8 mouse cellular contexts compared by ENCODE assay signal in the genomic region with DNA sequence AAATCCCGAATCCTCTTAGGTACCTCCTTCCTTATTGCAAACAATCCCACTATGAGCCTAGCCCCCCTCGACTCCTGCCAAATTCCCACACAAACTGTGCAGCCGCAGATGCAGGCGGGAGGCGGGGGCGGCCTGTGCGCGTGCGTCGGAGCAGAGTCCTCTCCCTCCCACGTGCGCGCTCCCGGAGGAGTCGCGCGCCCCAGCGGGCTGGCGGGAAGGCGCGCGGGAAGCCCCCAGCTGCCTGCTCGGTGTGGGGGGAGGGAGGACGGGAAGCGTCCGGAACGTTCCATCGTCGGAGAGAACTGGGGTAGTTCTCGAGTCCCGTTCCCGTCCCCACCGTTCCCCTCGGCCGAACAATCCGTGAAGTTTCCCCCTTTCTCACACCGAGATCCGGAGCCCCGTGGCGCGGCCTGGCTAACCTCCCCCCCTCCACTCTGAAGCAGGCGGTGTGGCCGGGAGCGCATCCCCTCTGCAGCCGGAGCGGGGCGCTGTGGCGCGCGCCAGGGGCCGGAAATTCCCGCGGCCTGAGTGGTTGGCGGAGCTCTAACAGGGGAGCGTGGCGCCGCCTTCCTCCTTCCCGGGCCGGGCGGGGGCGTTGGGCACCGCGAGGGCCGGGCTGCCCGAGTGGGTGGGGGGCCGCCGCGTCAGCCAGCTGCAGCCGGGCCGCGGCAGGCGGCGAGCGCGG. TPM values are rescaled to one million over a fixed set of nuclear protein-coding genes. Genes with fewer than 3 reads are reported as not detected.
DNase-seq lines count a peak whose midpoint lies in the region; ATAC-seq lines count a peak whose summit lies in the region.

No protein-coding gene starts in this region.

- H3K9ac ChIP-seq in hindbrain, embryonic 13.5 days = peak overlapping the region; percentile 96

- peak; percentile 97 for DNase-seq in NIH3T3 (ENCODE audit: low read depth)
- DNase-seq in cerebellum, postnatal 10 days = peak; percentile 98
- DNase-seq in frontal cortex, postnatal 10 days (ENCODE audit: low spot score in 2 of 2) = peak; percentile 95 to 99
- peak; percentile 95 to 99 for DNase-seq in layer of hippocampus, postnatal 25 days (ENCODE audit: extremely low spot score in 1 of 2, low spot score in 1 of 2)
- peak; percentile 98 for DNase-seq in lung, postnatal 25 days (ENCODE audit: low spot score)
- peak; percentile 99 for DNase-seq in retina, embryonic 14.5 days (ENCODE audit: low spot score)
- DNase-seq in thymus, postnatal 4 days = peak; percentile 98

- peak; percentile 97 for ATAC-seq in hindbrain, embryonic 13.5 days (ENCODE audit: low FRiP score)

- H3K36me3 ChIP-seq in hindbrain, embryonic 13.5 days = peaks cover 12% of the 10 kb centered on the region

- H3K4me3 ChIP-seq in hindbrain, embryonic 13.5 days = peak overlapping the region; percentile 84

- peak overlapping the region; percentile 83 for H3K4me2 ChIP-seq in hindbrain, embryonic 13.5 days

- H3K4me1 ChIP-seq in hindbrain, embryonic 13.5 days (replicated peaks) = peaks cover 19% of the 10 kb centered on the region

- peak overlapping the region; percentile 100 for H3K27ac ChIP-seq in hindbrain, embryonic 13.5 days

- WGBS in hindbrain, embryonic 13.5 days = under 1% methylated on average over 67 of the region's 75 CpGs

- no peaks in the 10 kb centered on the region for H3K27me3 ChIP-seq in hindbrain, embryonic 13.5 days

- no peaks in the 10 kb centered on the region for H3K9me3 ChIP-seq in hindbrain, embryonic 13.5 days

RNA-seq across cellular contexts. Expression of gene Fchsd2, which starts 15.4 kb away (rescaled TPM):
- 35.8 and 38.6 TPM in 2 replicates for polyA plus RNA-seq in hindbrain, embryonic 13.5 days (2015; fragmentation: Nextera tagmentation; extraction: Ambion mirVana)
- 10 to 100 TPM; 33.0 to 41.8 TPM for total RNA-seq in layer of hippocampus, postnatal 25 days (2021)

Comparison
In these comparisons a context has a peak if more than half of its experiments do, and no peak if none do; other contexts are left out.
1. Peak in every context shown above with its lines: DNase-seq, ATAC-seq, H3K4me3 ChIP-seq and H3K27ac ChIP-seq.